ENCODE assay signal across 10 mouse cellular contexts in the genomic region with DNA sequence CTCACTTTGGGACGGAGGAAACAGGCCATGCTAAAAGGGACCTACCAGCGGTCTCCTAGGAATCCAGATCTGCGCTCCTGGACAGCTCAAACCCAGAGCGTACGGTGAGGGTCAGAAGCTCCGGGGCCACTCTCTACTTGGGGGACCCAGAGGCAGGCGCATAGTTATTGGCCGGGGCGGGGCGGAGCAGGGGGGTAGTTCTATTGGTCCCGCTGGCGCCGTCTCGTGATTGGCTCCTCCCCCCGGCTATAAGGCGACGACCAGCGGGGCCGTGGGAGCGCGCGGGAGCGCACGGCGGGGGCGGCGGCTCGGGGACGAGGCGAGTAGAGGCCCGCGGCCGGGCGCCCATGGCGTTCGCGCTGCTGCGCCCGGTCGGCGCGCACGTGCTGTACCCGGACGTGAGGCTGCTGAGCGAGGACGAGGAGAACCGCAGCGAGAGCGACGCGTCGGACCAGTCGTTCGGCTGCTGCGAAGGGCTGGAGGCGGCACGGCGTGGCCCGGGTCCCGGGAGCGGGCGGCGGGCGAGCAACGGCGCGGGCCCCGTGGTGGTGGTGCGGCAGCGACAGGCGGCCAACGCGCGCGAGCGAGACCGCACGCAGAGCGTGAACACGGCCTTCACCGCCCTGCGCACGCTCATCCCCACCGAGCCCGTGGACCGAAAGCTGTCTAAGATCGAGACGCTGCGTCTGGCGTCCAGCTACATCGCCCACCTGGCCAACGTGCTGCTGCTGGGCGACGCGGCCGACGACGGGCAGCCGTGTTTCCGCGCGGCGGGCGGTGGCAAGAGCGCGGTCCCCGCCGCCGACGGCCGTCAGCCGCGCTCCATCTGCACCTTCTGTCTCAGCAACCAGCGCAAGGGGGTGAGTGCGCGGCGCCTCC. TPM values are rescaled to one million over a fixed set of nuclear protein-coding genes. Genes with fewer than 3 reads are reported as not detected.
DNase-seq lines count a peak whose midpoint lies in the region; ATAC-seq lines count a peak whose summit lies in the region.
"Had no signal": no experiment of that assay in that cellular context is flagged by ENCODE, and none has a peak within 500 bp of the region (broad histone marks: within the 10 kb centered on the region; RNA-seq: fewer than 3 reads in every experiment).

A gene (plus strand): TSS at position 283 of the 879 bp plus-strand sequence.

- peaks cover 97% of the 10 kb centered on the region for H3K27me3 ChIP-seq in embryonic facial prominence, embryonic 10.5 days (replicated peaks; ENCODE audit: low read depth, poor library complexity, severe bottlenecking)
- H3K27me3 ChIP-seq in heart, embryonic 10.5 days (ENCODE audit: insufficient read depth, poor library complexity, severe bottlenecking), result peaks cover 92% of the 10 kb centered on the region
- peaks cover 33% of the 10 kb centered on the region for H3K27me3 ChIP-seq in lung, embryonic 16.5 days (ENCODE audit: control insufficient read depth, insufficient read depth, low read depth, low read length)

- WGBS in embryonic facial prominence, embryonic 10.5 days, result under 1% methylated on average over 118 of the region's 118 CpGs
- WGBS in heart, embryonic 10.5 days, result under 1% methylated on average over 114 of the region's 118 CpGs
- WGBS in lung, embryonic 16.5 days, result under 1% methylated on average over 103 of the region's 118 CpGs

- ATAC-seq in lung, embryonic 16.5 days (ENCODE audit: low read depth), result peak; percentile 86

- no peaks in the 10 kb centered on the region for H3K36me3 ChIP-seq in embryonic facial prominence, embryonic 10.5 days (replicated peaks)
- H3K36me3 ChIP-seq in heart, embryonic 10.5 days, result no peaks in the 10 kb centered on the region
- no peaks in the 10 kb centered on the region for H3K36me3 ChIP-seq in lung, embryonic 16.5 days (ENCODE audit: control insufficient read depth, insufficient read depth, low read length)

- H3K9ac ChIP-seq in lung, embryonic 16.5 days (ENCODE audit: low read length), result peak within 1 kb of the TSS; percentile 57

- H3K4me3 ChIP-seq in embryonic facial prominence, embryonic 10.5 days, result peak within 1 kb of the TSS; percentile 65
- H3K4me3 ChIP-seq in heart, embryonic 10.5 days, result peak within 1 kb of the TSS; percentile 66
- peak within 1 kb of the TSS; percentile 58 for H3K4me3 ChIP-seq in lung, embryonic 16.5 days (ENCODE audit: low read length)

- H3K9me3 ChIP-seq in embryonic facial prominence, embryonic 10.5 days, result no peaks in the 10 kb centered on the region
- H3K9me3 ChIP-seq in heart, embryonic 10.5 days, result no peaks in the 10 kb centered on the region
- no peaks in the 10 kb centered on the region for H3K9me3 ChIP-seq in lung, embryonic 16.5 days (ENCODE audit: control insufficient read depth, low read length)

- H3K4me1 ChIP-seq in embryonic facial prominence, embryonic 10.5 days, result peaks cover 44% of the 10 kb centered on the region
- H3K4me1 ChIP-seq in heart, embryonic 10.5 days, result peaks cover 32% of the 10 kb centered on the region
- peaks cover 18% of the 10 kb centered on the region for H3K4me1 ChIP-seq in lung, embryonic 16.5 days (replicated peaks; ENCODE audit: control insufficient read depth, insufficient read depth, low read length)

- peak within 1 kb of the TSS; percentile 75 for H3K27ac ChIP-seq in embryonic facial prominence, embryonic 10.5 days (replicated peaks)
- H3K27ac ChIP-seq in heart, embryonic 10.5 days, result peak within 1 kb of the TSS; percentile 69
- H3K27ac ChIP-seq in lung, embryonic 16.5 days (ENCODE audit: low read length), result no peak within 1 kb of the TSS
- H3K27ac ChIP-seq: macrophage had no signal

- DNase-seq in left cerebral cortex, postnatal 4 days, result peak; percentile 58
- DNase-seq in left cerebral cortex, postnatal 36 days (ENCODE audit: low spot score in 2 of 2), result no peak
- peak; percentile 85 for DNase-seq in embryonic facial prominence, embryonic 10.5 days (ENCODE audit: low spot score)
- DNase-seq in heart, embryonic 10.5 days (ENCODE audit: low spot score), result peak; percentile 75
- DNase-seq in kidney, adult 8-10 months, result peak; percentile 50 to 61
- peak; percentile 25 for DNase-seq in retina, postnatal 7 days (ENCODE audit: low read depth, low spot score)
- DNase-seq in layer of hippocampus, adult 8-10 months (ENCODE audit: low spot score in 2 of 2), result no peak

- peak within 1 kb of the TSS; percentile 87 for H3K4me2 ChIP-seq in lung, embryonic 16.5 days (ENCODE audit: low read depth, low read length)

- intact Hi-C loops in left cerebral cortex, postnatal 4 days (cut with DNase I), result no loop called here
- intact Hi-C loops in left cerebral cortex, postnatal 36 days (cut with DNase I), result no loop called here

RNA-seq across cellular contexts. Expression of the gene that starts here (rescaled TPM):
- 1 to 10 TPM in 1 of 2 experiments, under 1 TPM in 1; 0.54 to 1.1 TPM for total RNA-seq in left cerebral cortex, postnatal 4 days (2021)
- 1 to 10 TPM in 1 of 2 experiments, under 1 TPM in 1; 0.89 to 1.4 TPM for total RNA-seq in left cerebral cortex, postnatal 36 days (2021)
- polyA plus RNA-seq in embryonic facial prominence, embryonic 10.5 days (2016; fragmentation: Nextera tagmentation; extraction: Ambion mirVana), result 9.2 and 10.3 TPM in 2 replicates
- 1.9 and 7.2 TPM in 2 replicates for polyA plus RNA-seq in heart, embryonic 10.5 days (2016; fragmentation: Nextera tagmentation; extraction: Ambion mirVana)
- polyA plus RNA-seq in lung, embryonic 16.5 days (2015; fragmentation: Nextera tagmentation; extraction: Ambion mirVana), result 4.7 and 6.1 TPM in 2 replicates
- 1 to 10 TPM; 2.0 to 3.9 (median 2.7) TPM for total RNA-seq in layer of hippocampus, adult 8-10 months (2022)
- total RNA-seq: CH12.LX had no signal
- polyA plus RNA-seq: macrophage had no signal

Comparison
In these comparisons a context has a peak if more than half of its experiments do, and no peak if none do; other contexts are left out.
1. DNase-seq: peak in left cerebral cortex, postnatal 4 days (single experiment), embryonic facial prominence, embryonic 10.5 days (single experiment), heart, embryonic 10.5 days (single experiment), kidney, adult 8-10 months (2 of 2) and retina, postnatal 7 days (single experiment); none in left cerebral cortex, postnatal 36 days (0 of 2) and layer of hippocampus, adult 8-10 months (0 of 2).
2. Peak in every context shown above with its lines, with median percentiles within 50 percentile points of each other: H3K4me3 ChIP-seq.